Mouse (Mus musculus) heart, postnatal 36 days (tissue): ENCODE measurements around the gene Fen1. TPM values are rescaled to one million over a fixed set of nuclear protein-coding genes. Genes with fewer than 3 reads are reported as not detected.
"Not testable (repeated sequence)": the region's sequence is repeated elsewhere in the genome, so short reads cannot be mapped to it uniquely, and the experiment has no call there.

Source experiments
- DNase-seq, 2 experiments: peaks; one replicate each; pipeline ENCODE4 v3.0.0; 2021 to 2022
- intact Hi-C: fragments of 180-260 bp; cut with DNase I; formaldehyde crosslinking; loops from one replicate; pipeline ENCODE4 v1.15.1; 2025
- total RNA-seq, 2 experiments: library from RNA; stranded (reverse); gene quantifications; 2 replicates each; pipeline ENCODE4 v1.2.3; 2021

Fen1 gene
- total RNA-seq, 2 experiments from 2014 or later = 4.7 TPM

GRCm38 (mm10) chr19:10183299-10183983 is 20.5 kb downstream of the Fen1 start:
- intact Hi-C loops = loop anchor here (5.0 kb wide), 2 partner anchors 81 to 141 kb away; partner anchors contain the start of genes Fads2 and Fads3

GRCm38 (mm10) chr19:10182670-10183298 is 21.2 kb downstream of the Fen1 start, which contains the start of gene Fads1:
TSS of gene Fads1 (plus strand) at chr19:10182888.
- intact Hi-C loops = loop anchor here (5.0 kb wide), 2 partner anchors 80 to 140 kb away; partner anchors contain the start of genes Fads2 and Fads3
- DNase-seq = peak; percentile 89 to 90

More at GRCm38 (mm10) chr19:10183299-10183983, 20.5 kb downstream of the Fen1 start:
- peak; percentile 60 to 67 for DNase-seq

GRCm38 (mm10) chr19:10182142-10182541 is 21.8 kb downstream of the Fen1 start:
- DNase-seq = no peak
- intact Hi-C loops = loop anchor here (5.0 kb wide), 2 partner anchors 80 to 140 kb away; partner anchors contain the start of genes Fads2 and Fads3

GRCm38 (mm10) chr19:10181225-10181624 is 22.7 kb downstream of the Fen1 start:
- intact Hi-C loops = loop anchor here (5.0 kb wide), 2 partner anchors 79 to 139 kb away; partner anchors contain the start of genes Fads2 and Fads3
- no peak for DNase-seq

GRCm38 (mm10) chr19:10176941-10177372 is 27.0 kb downstream of the Fen1 start:
- intact Hi-C loops = no loop called here
- DNase-seq = no peak

- intact Hi-C loops = no loop called here
Observed at GRCm38 (mm10) chr19:10176477-10176876, 27.5 kb downstream of the Fen1 start.

GRCm38 (mm10) chr19:10174956-10175355 is 29.0 kb downstream of the Fen1 start:
- intact Hi-C loops = no loop called here
- DNase-seq = no peak

More at GRCm38 (mm10) chr19:10176477-10176876, 27.5 kb downstream of the Fen1 start:
- no peak for DNase-seq

- intact Hi-C loops = no loop called here
- DNase-seq = no peak
Observed at GRCm38 (mm10) chr19:10173844-10174539, 30.0 kb downstream of the Fen1 start.

- intact Hi-C loops = no loop called here
Observed at GRCm38 (mm10) chr19:10173116-10173718, 30.8 kb downstream of the Fen1 start.

GRCm38 (mm10) chr19:10171846-10172245 is 32.1 kb downstream of the Fen1 start:
- intact Hi-C loops = no loop called here
- DNase-seq = no peak

More at GRCm38 (mm10) chr19:10173116-10173718, 30.8 kb downstream of the Fen1 start:
- DNase-seq = no peak

GRCm38 (mm10) chr19:10171359-10171758 is 32.6 kb downstream of the Fen1 start:
- intact Hi-C loops = no loop called here
- DNase-seq = no peak

GRCm38 (mm10) chr19:10170466-10170865 is 33.5 kb downstream of the Fen1 start:
- no peak for DNase-seq
- intact Hi-C loops = no loop called here

- intact Hi-C loops = not testable (repeated sequence)
Observed at GRCm38 (mm10) chr19:10169692-10170330, 34.2 kb downstream of the Fen1 start.

GRCm38 (mm10) chr19:10169179-10169578 is 34.8 kb downstream of the Fen1 start:
- no peak for DNase-seq
- intact Hi-C loops = no loop called here

More at GRCm38 (mm10) chr19:10169692-10170330, 34.2 kb downstream of the Fen1 start:
- DNase-seq = not testable (repeated sequence)

- no peak for DNase-seq
- intact Hi-C loops = no loop called here
Observed at GRCm38 (mm10) chr19:10168441-10168840, 35.5 kb downstream of the Fen1 start.

- intact Hi-C loops = no loop called here
- DNase-seq = no peak
Observed at GRCm38 (mm10) chr19:10167951-10168350, 36.0 kb downstream of the Fen1 start.

- no peak for DNase-seq
- intact Hi-C loops = no loop called here
Observed at GRCm38 (mm10) chr19:10167112-10167511, 36.9 kb downstream of the Fen1 start.

- DNase-seq, intact Hi-C loops: not testable (repeated sequence)
Observed at GRCm38 (mm10) chr19:10165928-10166327, 38.0 kb downstream of the Fen1 start.

GRCm38 (mm10) chr19:10163896-10164295 is 40.1 kb downstream of the Fen1 start:
- no peak for DNase-seq
- intact Hi-C loops = no loop called here

GRCm38 (mm10) chr19:10157725-10158124 is 46.2 kb downstream of the Fen1 start:
- intact Hi-C loops = no loop called here
- no peak for DNase-seq
